In the genomic region with DNA sequence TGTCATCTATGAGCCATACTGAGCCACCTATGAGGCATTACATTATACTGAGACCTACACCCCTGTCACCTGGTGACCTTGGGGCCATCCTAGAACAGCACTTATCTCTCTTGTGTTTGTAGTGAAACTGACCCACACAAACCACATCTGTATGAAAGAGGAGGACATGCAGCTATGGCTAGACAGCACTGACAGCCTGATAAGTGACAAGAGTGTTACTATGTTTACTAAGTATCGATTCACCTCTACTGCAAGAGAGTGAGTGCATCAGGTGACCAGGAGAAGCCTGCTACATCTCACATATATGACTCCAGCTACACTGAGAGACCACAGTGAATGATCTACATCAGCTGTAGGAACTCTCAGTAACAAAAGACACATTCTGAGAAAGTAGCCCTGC, we compare ENCODE assay signal across 23 mouse cellular contexts. TPM values are rescaled to one million over a fixed set of nuclear protein-coding genes. Genes with fewer than 3 reads are reported as not detected.
DNase-seq lines count a peak whose midpoint lies in the region; ATAC-seq and TF ChIP-seq lines count a peak whose summit lies in the region.
"Had no signal": no experiment of that assay in that cellular context is flagged by ENCODE, and none has a peak within 500 bp of the region (broad histone marks: within the 10 kb centered on the region; RNA-seq: fewer than 3 reads in every experiment).

No protein-coding gene starts in this region.

- no peak for TF ChIP-seq CTCF in gastrocnemius, adult 2 months (IDR thresholded peaks at IDR 0.05)
- TF ChIP-seq CTCF in stomach, postnatal 0 days (IDR thresholded peaks at IDR 0.05; ENCODE audit: low read depth) = no peak
- TF ChIP-seq CTCF in liver, postnatal 0 days (IDR thresholded peaks at IDR 0.05; ENCODE audit: low read depth) = no peak
- no peak for TF ChIP-seq CTCF in heart, adult 2 months (IDR thresholded peaks at IDR 0.05)

- WGBS in stomach, embryonic 15.5 days = 52% methylated on average over 1 of the region's 1 CpGs
- 39% methylated on average over 1 of the region's 1 CpGs for WGBS in stomach, postnatal 0 days
- WGBS in liver, postnatal 0 days (ENCODE audit: insufficient replicate concordance) = 72% methylated on average over 1 of the region's 1 CpGs
- 58% methylated on average over 1 of the region's 1 CpGs for WGBS in heart, adult 2 months

- peak overlapping the region; percentile 75 for H3K27ac ChIP-seq in gastrocnemius, adult 2 months
- H3K27ac ChIP-seq in stomach, embryonic 15.5 days = no peak overlapping the region
- no peak overlapping the region for H3K27ac ChIP-seq in stomach, postnatal 0 days (replicated peaks)
- H3K27ac ChIP-seq in liver, postnatal 0 days (ENCODE audit: low read depth) = no peak overlapping the region
- H3K27ac ChIP-seq in heart, adult 2 months = no peak overlapping the region
- H3K27ac ChIP-seq: embryonic facial prominence, embryonic 15.5 days; forebrain, embryonic 10.5 days; heart, embryonic 15.5 days; hindbrain, embryonic 15.5 days had no signal

- H3K4me2 ChIP-seq in stomach, embryonic 15.5 days = no peak overlapping the region
- H3K4me2 ChIP-seq in stomach, postnatal 0 days (replicated peaks; ENCODE audit: low read depth) = no peak overlapping the region
- H3K4me2 ChIP-seq in liver, postnatal 0 days (ENCODE audit: low read depth, low read length) = no peak overlapping the region
- H3K4me2 ChIP-seq: embryonic facial prominence, embryonic 15.5 days; heart, embryonic 11.5 days; heart, embryonic 15.5 days; hindbrain, embryonic 15.5 days had no signal

- H3K79me2 ChIP-seq in heart, adult 2 months (replicated peaks; ENCODE audit: control insufficient read depth, insufficient read depth, low read length) = no peaks in the 10 kb centered on the region

- no peaks in the 10 kb centered on the region for H3K9me3 ChIP-seq in stomach, embryonic 15.5 days
- no peaks in the 10 kb centered on the region for H3K9me3 ChIP-seq in stomach, postnatal 0 days (ENCODE audit: control insufficient read depth, low read length)
- no peaks in the 10 kb centered on the region for H3K9me3 ChIP-seq in liver, postnatal 0 days (ENCODE audit: low read length)
- H3K9me3 ChIP-seq: embryonic facial prominence, embryonic 15.5 days; forebrain, embryonic 10.5 days; G1E; heart, embryonic 15.5 days; hindbrain, embryonic 15.5 days had no signal

- no peak for TF ChIP-seq EP300 in stomach, postnatal 0 days (optimal IDR thresholded peaks at IDR 0.05)
- no peak for TF ChIP-seq EP300 in liver, postnatal 0 days (IDR thresholded peaks at IDR 0.05; ENCODE audit: low read depth)
- TF ChIP-seq EP300 in heart, adult 2 months (IDR thresholded peaks at IDR 0.05; ENCODE audit: insufficient read depth, low read depth, low read length) = no peak

- H3K9ac ChIP-seq in stomach, embryonic 15.5 days = no peak overlapping the region
- no peak overlapping the region for H3K9ac ChIP-seq in stomach, postnatal 0 days (ENCODE audit: low read length)
- H3K9ac ChIP-seq in liver, postnatal 0 days (replicated peaks) = no peak overlapping the region
- H3K9ac ChIP-seq in heart, adult 2 months (ENCODE audit: low read depth, low read length) = no peak overlapping the region
- H3K9ac ChIP-seq: embryonic facial prominence, embryonic 15.5 days; heart, embryonic 15.5 days; hindbrain, embryonic 15.5 days had no signal

- no peak for DNase-seq in gastrocnemius, adult 2 months
- DNase-seq in gastrocnemius, postnatal 10 days = no peak
- DNase-seq in stomach, postnatal 0 days (ENCODE audit: low spot score) = no peak
- no peak for DNase-seq in liver, postnatal 0 days
- DNase-seq in embryo, embryonic 9.5 days (ENCODE audit: extremely low spot score) = no peak
- no peak for DNase-seq in heart, adult 2 months
- DNase-seq: adrenal gland, adult 8-10 months; adrenal gland, postnatal 36 days; B cell, adult 2 months; cerebellum, adult 2 months; cerebellum, postnatal 10 days; heart, adult 18-20 months; heart, postnatal 14 days had no signal

- no peak for TF ChIP-seq POLR2A in heart, adult 2 months (IDR thresholded peaks at IDR 0.05; ENCODE audit: insufficient read depth, low read depth, low read length)

- no peaks in the 10 kb centered on the region for H3K36me3 ChIP-seq in stomach, embryonic 15.5 days
- no peaks in the 10 kb centered on the region for H3K36me3 ChIP-seq in stomach, postnatal 0 days (ENCODE audit: control insufficient read depth, insufficient read depth, low read length)
- no peaks in the 10 kb centered on the region for H3K36me3 ChIP-seq in liver, postnatal 0 days (replicated peaks; ENCODE audit: insufficient read depth, low read length)
- H3K36me3 ChIP-seq in heart, adult 2 months (ENCODE audit: control insufficient read depth, insufficient read depth, low read length) = no peaks in the 10 kb centered on the region
- H3K36me3 ChIP-seq: embryonic facial prominence, embryonic 15.5 days; forebrain, embryonic 10.5 days; heart, embryonic 15.5 days; hindbrain, embryonic 15.5 days had no signal

- intact Hi-C loops in gastrocnemius, adult 2 months (cut with DNase I) = no loop called here
- intact Hi-C loops in heart, adult 2 months (cut with DNase I) = no loop called here

- no peaks in the 10 kb centered on the region for H3K27me3 ChIP-seq in stomach, embryonic 15.5 days (replicated peaks)
- no peaks in the 10 kb centered on the region for H3K27me3 ChIP-seq in stomach, postnatal 0 days (ENCODE audit: control insufficient read depth, insufficient read depth, low read length)
- H3K27me3 ChIP-seq in liver, postnatal 0 days (ENCODE audit: insufficient read depth, low read length) = no peaks in the 10 kb centered on the region
- H3K27me3 ChIP-seq in heart, adult 2 months (ENCODE audit: control insufficient read depth, insufficient read depth, low read length) = no peaks in the 10 kb centered on the region
- H3K27me3 ChIP-seq: embryonic facial prominence, embryonic 15.5 days; heart, embryonic 15.5 days; hindbrain, embryonic 15.5 days had no signal

- no peak overlapping the region for H3K4me3 ChIP-seq in gastrocnemius, adult 2 months
- H3K4me3 ChIP-seq in stomach, embryonic 15.5 days (replicated peaks) = no peak overlapping the region
- H3K4me3 ChIP-seq in stomach, postnatal 0 days (ENCODE audit: low read depth, low read length) = no peak overlapping the region
- H3K4me3 ChIP-seq in liver, postnatal 0 days (ENCODE audit: low read depth, low read length) = no peak overlapping the region
- H3K4me3 ChIP-seq in heart, adult 2 months = no peak overlapping the region
- H3K4me3 ChIP-seq: embryonic facial prominence, embryonic 15.5 days; erythroblast, embryonic 14.5 days; forebrain, embryonic 10.5 days; heart, embryonic 15.5 days; hindbrain, embryonic 15.5 days had no signal

- ATAC-seq in stomach, embryonic 15.5 days (ENCODE audit: insufficient read depth, low FRiP score, low read depth) = 0 out of 2 replicates have a peak, but pooled peaks have one; percentile 43
- no peak for ATAC-seq in stomach, postnatal 0 days (ENCODE audit: low FRiP score, low TSS enrichment)
- peak; percentile 63; the same call in 1 of the 2 replicates for ATAC-seq in liver, postnatal 0 days
- ATAC-seq: CD4-positive, CD25-positive, alpha-beta regulatory T cell, adult 4 months; forebrain, embryonic 14.5 days had no signal

- H3K4me1 ChIP-seq in stomach, embryonic 15.5 days = no peaks in the 10 kb centered on the region
- no peaks in the 10 kb centered on the region for H3K4me1 ChIP-seq in stomach, postnatal 0 days (replicated peaks; ENCODE audit: control insufficient read depth, insufficient read depth)
- no peaks in the 10 kb centered on the region for H3K4me1 ChIP-seq in liver, postnatal 0 days (ENCODE audit: insufficient read depth)
- H3K4me1 ChIP-seq in heart, adult 2 months (ENCODE audit: control insufficient read depth, insufficient read depth, low read length) = peaks cover 1% of the 10 kb centered on the region; the same call in 1 of the 2 replicates
- H3K4me1 ChIP-seq: embryonic facial prominence, embryonic 15.5 days; forebrain, embryonic 10.5 days; heart, embryonic 15.5 days; hindbrain, embryonic 15.5 days had no signal

RNA-seq across cellular contexts. Expression of a gene that starts 51.2 kb away (rescaled TPM):
- 100 to 1,000 TPM; 176 to 181 TPM for total RNA-seq in gastrocnemius, adult 2 months (2021)
- 10 to 100 TPM; 90.6 to 98.6 TPM for total RNA-seq in gastrocnemius, postnatal 10 days (2021)
- polyA plus RNA-seq in stomach, embryonic 15.5 days (2015; fragmentation: Nextera tagmentation; extraction: Ambion mirVana) = 10.6 and 12.0 TPM in 2 replicates
- polyA plus RNA-seq in stomach, postnatal 0 days (2015; fragmentation: Nextera tagmentation; extraction: Ambion mirVana) = 5.1 and 5.3 TPM in 2 replicates
- 2.8 and 3.2 TPM in 2 replicates for polyA plus RNA-seq in liver, postnatal 0 days (2015; fragmentation: Nextera tagmentation; extraction: Ambion mirVana)
- total RNA-seq in heart, adult 2 months (2021) = 10 to 100 TPM; 61.2 to 75.2 TPM
- polyA plus RNA-seq in heart, adult 2 months (2012; rRNA removed) = 14.3 and 35.7 TPM in 2 replicates

RNA-seq across cellular contexts. Expression of a gene that starts 51.3 kb away (rescaled TPM):
- 10 to 100 TPM; 17.6 to 19.7 TPM for total RNA-seq in gastrocnemius, adult 2 months (2021)
- 10 to 100 TPM; 17.9 to 20.0 TPM for total RNA-seq in gastrocnemius, postnatal 10 days (2021)
- 53.0 and 53.1 TPM in 2 replicates for polyA plus RNA-seq in stomach, embryonic 15.5 days (2015; fragmentation: Nextera tagmentation; extraction: Ambion mirVana)
- polyA plus RNA-seq in stomach, postnatal 0 days (2015; fragmentation: Nextera tagmentation; extraction: Ambion mirVana) = 43.7 and 44.6 TPM in 2 replicates
- 49.7 and 55.5 TPM in 2 replicates for polyA plus RNA-seq in liver, postnatal 0 days (2015; fragmentation: Nextera tagmentation; extraction: Ambion mirVana)
- total RNA-seq in heart, adult 2 months (2021) = 10 to 100 TPM; 20.9 to 28.3 TPM
- 23.3 and 31.7 TPM in 2 replicates for polyA plus RNA-seq in heart, adult 2 months (2012; rRNA removed)
